Mouse (Mus musculus) megakaryocyte, embryonic 14.5 days (primary cell): ENCODE measurements around the gene Gm49394.

Experiments used
- FLI1 ChIP-seq: IDR thresholded peaks from 2 replicates; pipeline ENCODE4 v1.6.1; 2012; ENCODE audit warnings: low read length, inconsistent platforms, mixed read lengths
- GATA1 ChIP-seq: IDR thresholded peaks from 3 replicates; pipeline ENCODE4 v1.6.1; 2012; ENCODE audit warnings: mixed read lengths, low read length, inconsistent platforms, borderline replicate concordance

GRCm38 (mm10) chr7:142657821-142658614 is 11.7 kb downstream of the Gm49394 start:
- no peak for TF ChIP-seq GATA1
- no peak for TF ChIP-seq FLI1
